Mouse (Mus musculus) heart, adult 2 months (tissue): Measurements from ENCODE around the gene Cavin2.

ENCODE experiments used
- CTCF ChIP-seq: fragments of 200-600 bp; IDR thresholded peaks from 2 replicates; pipeline ENCODE4 v1.8.1; 2022; ENCODE audit warnings: antibody characterized with exemption, mild to moderate bottlenecking, moderate library complexity
- POLR2A ChIP-seq: fragments of 200-500 bp; IDR thresholded peaks from 2 replicates; pipeline ENCODE4 v1.6.1; 2011; ENCODE audit warnings: mild to moderate bottlenecking, low read depth, low read length, control low read depth; ENCODE audit not compliant: insufficient read depth

DNA sequence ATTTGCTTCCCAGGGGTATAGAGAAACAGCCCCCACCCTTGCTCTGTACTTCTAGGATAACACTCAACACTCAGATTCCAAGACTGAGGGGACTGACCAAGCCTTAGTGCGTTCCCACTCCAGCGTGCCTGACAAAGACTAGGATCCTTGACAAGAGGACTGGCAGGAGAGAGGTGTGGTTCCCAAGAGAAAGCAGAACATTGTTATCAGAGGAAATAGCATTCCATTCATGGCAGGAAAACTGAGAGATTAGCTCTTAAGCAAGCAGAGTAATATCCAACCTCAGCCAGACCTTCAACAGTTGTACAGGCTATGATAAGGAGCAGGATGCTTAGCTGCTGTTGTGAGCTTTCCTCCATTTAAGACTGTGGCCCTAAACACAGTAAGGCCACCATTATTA, 23.0 kb upstream of the Cavin2 start:
- no peak for TF ChIP-seq CTCF
- peak; percentile 84; the same call in 1 of the 2 replicates for TF ChIP-seq POLR2A
